Mouse (Mus musculus): Measurements from ENCODE around the gene Fam3b.

Gene Fam3b

GRCm38 (mm10) chr16:97441967-97442366 is 72.6 kb downstream of the Fam3b start:
- CTCF ChIA-PET: interaction anchor here in 3 of 4 experiments (0.6 to 2.4 kb wide), 6 partner anchors 24 to 129 kb away, joined by 3 to 13 read pairs (median 4); no protein-coding TSS in a partner anchor
- POLR2A ChIA-PET: no interaction called here

GRCm38 (mm10) chr16:97438191-97438590 is 76.4 kb downstream of the Fam3b start:
- POLR2A ChIA-PET: no interaction called here
- CTCF ChIA-PET: no interaction called here

GRCm38 (mm10) chr16:97437448-97438056 is 77.1 kb downstream of the Fam3b start:
- ChIA-PET POLR2A (no interaction called here), CTCF (no interaction called here)

- ChIA-PET POLR2A (no interaction called here), CTCF (no interaction called here)
These were observed 80.4 kb downstream of the Fam3b start for GRCm38 (mm10) chr16:97434206-97434605.

GRCm38 (mm10) chr16:97431328-97431727 is 83.3 kb downstream of the Fam3b start:
- CTCF ChIA-PET: no interaction called here
- POLR2A ChIA-PET: interaction anchor here in 1 of 4 experiments (0.6 kb wide), 1 partner anchor 90 kb away, joined by 3 read pairs; no protein-coding TSS in a partner anchor

- POLR2A ChIA-PET: no interaction called here
- CTCF ChIA-PET: no interaction called here
These were observed 84.5 kb downstream of the Fam3b start for GRCm38 (mm10) chr16:97430091-97430490.

GRCm38 (mm10) chr16:97428026-97428425 is 86.6 kb downstream of the Fam3b start:
- CTCF ChIA-PET: no interaction called here

GRCm38 (mm10) chr16:97423627-97424026 is 91.0 kb downstream of the Fam3b start:
- CTCF ChIA-PET: no interaction called here
- POLR2A ChIA-PET: no interaction called here

More at GRCm38 (mm10) chr16:97428026-97428425, 86.6 kb downstream of the Fam3b start:
- POLR2A ChIA-PET: interaction anchor here in 1 of 4 experiments (0.5 kb wide), 1 partner anchor 423 kb away, joined by 3 read pairs; no protein-coding TSS in a partner anchor

GRCm38 (mm10) chr16:97421671-97422070 is 92.9 kb downstream of the Fam3b start:
- POLR2A ChIA-PET: no interaction called here
- CTCF ChIA-PET: interaction anchor here in 2 of 4 experiments (0.6 to 1.3 kb wide), 2 partner anchors 92 to 109 kb away, joined by 3 to 4 read pairs; no protein-coding TSS in a partner anchor
